Mouse (Mus musculus): ENCODE measurements at regions not wholly inside any gene's neighbourhood (a gene's known extent, or its start where the extent isn't known, plus 50 kb on each side); places are given as distances from the start of the nearest gene placed in this dataset.
"Not testable (repeated sequence)": the region's sequence is repeated elsewhere in the genome, so short reads cannot be mapped to it uniquely, and the experiment has no call there.

DNA sequence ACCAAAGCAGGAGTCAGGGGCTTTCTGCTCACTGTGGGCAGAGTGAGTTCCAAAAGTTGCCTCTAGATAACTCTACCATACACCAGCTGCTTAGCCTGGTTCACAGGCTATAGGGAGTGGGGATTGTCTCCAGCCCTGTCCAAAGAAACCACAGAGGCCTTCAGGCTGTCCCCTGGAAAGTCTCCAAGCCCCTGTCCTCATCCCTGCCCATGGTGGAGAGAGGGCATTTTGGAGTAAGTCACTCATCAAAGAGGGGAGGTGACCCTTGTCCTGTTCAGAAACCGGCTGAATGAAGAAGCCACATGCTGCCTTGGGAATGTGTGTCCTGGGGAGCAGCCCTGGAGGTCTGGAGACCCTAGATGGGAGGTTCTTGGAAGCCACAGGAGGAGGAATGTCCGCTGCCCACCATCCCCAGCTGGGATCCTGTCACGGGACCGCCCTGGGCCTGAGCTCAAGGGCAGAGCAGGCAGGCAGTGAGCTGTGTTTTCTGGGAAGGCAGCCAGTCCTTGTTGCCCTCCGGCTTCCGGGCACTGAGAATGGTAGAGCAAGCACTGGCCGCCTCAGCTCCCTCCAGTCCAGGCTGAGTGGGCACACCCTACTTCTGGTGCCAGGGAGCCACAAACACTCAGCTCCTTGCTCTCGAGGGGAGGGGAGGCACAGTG lies 78.4 kb downstream of the Cpn2 start:
- in situ Hi-C loops (cut with MboI, MseI) = no loop called here

- in situ Hi-C loops (cut with MboI, MseI) = loop anchor here in 1 of 2 experiments (5.0 kb wide), 1 partner anchor 453 kb away; no protein-coding TSS in a partner anchor
These were observed 76.9 kb downstream of the Cpn2 start for GRCm38 (mm10) chr16:30190351-30190750.

- in situ Hi-C loops (cut with MboI, MseI) = loop anchor here in 1 of 2 experiments (5.0 kb wide), 1 partner anchor 454 kb away; no protein-coding TSS in a partner anchor
These were observed 76.3 kb downstream of the Cpn2 start for GRCm38 (mm10) chr16:30190935-30191514.

DNA sequence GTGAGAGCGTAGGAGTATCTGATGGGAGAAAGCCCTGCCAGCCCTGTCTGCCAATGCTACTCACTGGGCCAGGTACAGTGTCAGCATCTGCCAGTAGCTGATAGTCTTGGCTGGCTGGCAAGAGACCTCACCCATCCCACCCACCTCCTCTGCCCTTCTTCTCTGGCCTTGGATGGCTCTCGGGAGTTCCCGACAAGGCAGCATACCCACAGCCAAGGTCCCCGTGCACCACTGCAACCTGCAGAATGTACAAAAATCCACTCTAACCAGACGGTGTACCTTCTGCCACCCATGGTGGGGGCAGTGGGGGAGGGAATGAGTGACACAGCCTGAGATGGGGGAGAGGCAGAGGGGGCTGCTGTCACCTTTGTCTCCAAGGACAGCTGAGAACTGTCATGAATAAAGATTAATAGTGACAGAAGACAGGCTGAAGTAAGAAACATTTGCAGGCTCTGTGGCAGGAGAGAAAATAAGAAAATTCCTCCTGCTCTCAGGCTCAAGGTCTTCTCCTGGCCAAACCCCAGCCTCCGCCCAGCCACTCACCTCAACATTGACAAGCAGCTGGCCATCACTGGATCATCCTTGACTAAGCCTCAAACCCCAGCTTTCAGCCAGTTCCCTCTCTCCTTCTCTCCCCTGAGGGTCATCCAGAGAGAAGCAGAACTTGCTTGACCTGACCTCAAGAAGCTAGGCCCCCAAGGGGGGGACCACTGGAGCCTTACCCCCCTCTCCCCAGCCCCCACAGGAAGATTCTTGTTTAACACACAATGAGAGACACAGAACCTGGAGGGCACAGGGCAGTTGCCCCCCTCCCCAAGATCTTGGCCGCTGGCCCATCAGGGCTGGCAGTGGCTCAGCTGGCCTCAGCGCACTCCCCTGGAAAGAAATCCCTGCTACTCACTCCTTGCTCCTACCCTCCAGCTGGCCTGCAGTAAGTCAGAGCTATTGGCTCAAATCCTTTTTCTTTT lies 73.7 kb downstream of the Cpn2 start:
- in situ Hi-C loops (cut with MboI, MseI) = loop anchor here in 1 of 2 experiments (5.0 kb wide), 1 partner anchor 456 kb away; no protein-coding TSS in a partner anchor

DNA sequence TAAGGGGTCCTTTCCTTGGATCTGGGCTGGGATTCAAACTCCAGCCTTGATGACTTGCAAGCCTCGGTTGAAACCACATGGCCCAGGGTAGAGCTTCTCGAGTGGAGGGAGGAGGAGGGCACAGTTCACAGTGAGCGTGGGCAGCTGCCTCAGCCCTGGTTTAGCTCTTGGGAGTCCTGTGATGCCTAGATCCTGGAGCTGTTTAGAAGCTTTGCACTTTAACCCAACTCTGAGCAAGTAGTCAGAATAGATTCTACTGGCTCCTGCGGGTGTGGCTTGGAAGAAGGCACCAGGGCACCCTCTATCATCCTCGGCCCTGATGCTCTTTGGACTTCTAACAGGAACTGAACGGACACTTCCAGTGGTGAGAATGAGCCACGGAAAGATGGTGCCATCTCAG lies 72.5 kb downstream of the Cpn2 start:
- in situ Hi-C loops (cut with MboI, MseI) = loop anchor here in 1 of 2 experiments (5.0 kb wide), 1 partner anchor 458 kb away; no protein-coding TSS in a partner anchor

DNA sequence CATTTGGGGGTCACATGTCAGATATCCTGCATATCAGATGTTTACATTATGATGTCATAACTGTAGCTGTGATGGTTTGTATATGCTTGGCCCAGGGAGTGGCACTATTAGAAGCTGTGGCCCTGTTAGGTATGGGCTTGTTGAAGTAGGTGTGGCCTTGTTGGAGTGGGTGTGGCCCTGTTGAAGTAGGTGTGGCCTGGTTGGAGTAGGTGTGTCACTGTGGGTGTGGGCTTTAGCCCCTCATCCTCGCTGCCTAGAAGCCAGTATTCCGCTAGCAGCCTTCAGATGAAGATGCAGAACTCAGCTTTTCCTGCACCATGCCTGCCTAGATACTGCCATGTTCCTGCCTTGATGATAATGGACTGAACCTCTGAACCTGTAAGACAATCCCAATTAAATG lies 71.4 kb downstream of the Cpn2 start:
- in situ Hi-C loops (cut with MboI, MseI) = not testable (repeated sequence)

- in situ Hi-C loops (cut with MboI, MseI) = no loop called here
These were observed 69.9 kb downstream of the Cpn2 start for GRCm38 (mm10) chr16:30197351-30197750.

GRCm38 (mm10) chr16:30199836-30200235 lies 67.5 kb downstream of the Cpn2 start:
- in situ Hi-C loops (cut with MboI, MseI) = loop anchor here in 1 of 2 experiments (10.0 kb wide), 1 partner anchor 465 kb away; no protein-coding TSS in a partner anchor

DNA sequence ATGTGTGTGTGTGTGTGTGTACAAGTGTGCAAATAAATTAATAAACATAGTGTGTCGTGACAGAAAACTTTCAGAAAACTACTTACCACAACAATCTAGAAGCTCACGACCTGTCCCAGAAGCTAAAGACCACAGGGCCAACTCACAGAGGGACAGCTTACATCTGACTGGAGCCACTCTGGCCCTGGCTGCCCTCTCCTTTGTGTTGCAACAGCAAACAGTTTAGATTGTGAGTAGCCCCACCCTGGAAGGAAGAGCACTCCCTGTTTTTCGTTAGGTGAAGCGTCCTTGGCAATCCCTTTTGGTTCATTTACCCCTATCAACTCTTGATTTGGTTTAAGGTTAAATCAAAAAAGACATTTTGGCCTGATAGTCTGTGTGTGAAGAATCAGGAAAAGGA lies 63.2 kb downstream of the Cpn2 start:
- in situ Hi-C loops (cut with MboI, MseI) = loop anchor here in 1 of 2 experiments (10.0 kb wide), 1 partner anchor 469 kb away; no protein-coding TSS in a partner anchor

DNA sequence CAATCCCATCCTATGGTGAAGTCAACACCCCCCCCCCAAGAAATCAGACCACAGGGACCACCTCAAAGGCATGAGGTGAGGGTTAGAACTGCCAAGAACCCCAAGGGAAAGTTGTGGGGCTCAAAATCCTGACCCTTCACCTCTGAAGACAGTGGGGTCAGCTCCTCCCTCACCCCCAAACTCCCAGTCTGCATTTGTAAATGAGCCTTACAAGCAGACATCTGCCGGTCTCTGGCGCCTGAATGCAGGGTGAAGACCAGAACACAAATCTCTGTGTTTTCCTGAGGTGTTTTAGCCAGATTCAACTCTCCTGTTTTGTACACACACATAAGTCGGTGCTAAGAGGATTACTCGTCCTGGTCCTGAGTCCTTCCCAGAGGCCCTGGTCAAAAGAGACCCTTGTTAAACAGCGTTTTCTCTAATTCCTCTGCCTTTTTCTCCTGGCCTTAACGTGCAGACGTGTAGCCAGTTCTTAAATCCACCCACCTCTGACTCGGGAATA lies 61.9 kb downstream of the Cpn2 start:
- in situ Hi-C loops (cut with MboI, MseI) = loop anchor here in 1 of 2 experiments (10.0 kb wide), 1 partner anchor 471 kb away; no protein-coding TSS in a partner anchor

DNA sequence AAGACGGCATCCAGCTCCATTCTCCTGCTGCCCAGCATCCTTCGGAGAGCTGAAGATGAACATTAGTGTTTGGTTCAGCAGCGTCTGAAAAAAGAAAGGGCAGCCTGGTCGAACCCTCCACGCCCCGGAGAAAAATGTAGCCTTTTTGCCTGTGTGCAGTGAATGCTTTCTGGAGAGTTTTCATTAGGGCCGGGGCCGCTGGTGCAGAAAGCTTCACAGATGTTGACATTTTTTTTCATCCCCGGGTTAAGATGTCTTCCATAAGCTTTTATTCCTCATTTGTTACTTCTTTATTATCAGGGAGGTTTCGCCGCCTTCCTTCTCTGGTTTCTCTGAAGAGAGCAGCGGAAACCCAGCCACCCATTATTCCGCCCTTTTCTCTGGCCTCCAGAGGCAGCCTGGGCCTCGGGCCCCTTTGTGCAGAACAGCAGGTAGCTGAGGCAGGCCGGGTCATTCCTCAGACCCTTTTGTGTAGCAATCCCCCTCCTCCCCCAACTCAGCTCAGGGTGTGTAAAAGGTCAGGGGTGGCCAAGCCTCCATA lies 61.4 kb downstream of the Cpn2 start:
- in situ Hi-C loops (cut with MboI, MseI) = loop anchor here in 1 of 2 experiments (10.0 kb wide), 1 partner anchor 471 kb away; no protein-coding TSS in a partner anchor
